Mouse (Mus musculus) neural tube, embryonic 14.5 days (tissue): ENCODE data around the gene Htr5a. TPM values are rescaled to one million over a fixed set of nuclear protein-coding genes. Genes with fewer than 3 reads are reported as not detected.

ENCODE experiments used
- ATAC-seq: fragments of 200-750 bp; cut with Nextera tagmentation; 2 replicates; pipeline ENCODE4 v1.8.0; 2017; ENCODE audit warnings: low read depth, mild to moderate bottlenecking, moderate TSS enrichment, moderate library complexity
- H3K27ac ChIP-seq: fragments of 300-500 bp; sonication (generic); 2 replicates; pipeline ENCODE4 v1.5.1; 2014; ENCODE audit warnings: low read depth, mild to moderate bottlenecking, control low read depth, low read length, moderate library complexity, mixed read lengths
- H3K27me3 ChIP-seq: fragments of 300-500 bp; sonication (generic); 2 replicates; pipeline ENCODE4 v1.6.1; 2014; ENCODE audit warnings: low read length; ENCODE audit not compliant: control insufficient read depth, insufficient read depth
- H3K36me3 ChIP-seq: fragments of 300-500 bp; sonication (generic); 2 replicates; pipeline ENCODE4 v1.6.1; 2014; ENCODE audit warnings: low read length, mixed read lengths; ENCODE audit not compliant: control insufficient read depth, insufficient read depth
- H3K4me1 ChIP-seq: fragments of 300-500 bp; sonication (generic); 2 replicates; pipeline ENCODE4 v1.6.1; 2014; ENCODE audit warnings: low read length; ENCODE audit not compliant: control insufficient read depth, insufficient read depth
- H3K4me2 ChIP-seq: fragments of 300-500 bp; sonication (generic); 2 replicates; pipeline ENCODE4 v1.6.1; 2014; ENCODE audit warnings: mild to moderate bottlenecking, low read depth, low read length, control low read depth
- H3K4me3 ChIP-seq: fragments of 300-500 bp; sonication (generic); 2 replicates; pipeline ENCODE4 v1.5.1; 2014; ENCODE audit warnings: low read depth, low read length, control low read depth, mixed read lengths
- H3K9ac ChIP-seq: fragments of 300-500 bp; sonication (generic); replicated peaks from 2 replicates; pipeline ENCODE4 v1.6.1; 2014; ENCODE audit warnings: low read depth, mild to moderate bottlenecking, control low read depth, low read length, mixed read lengths
- H3K9me3 ChIP-seq: fragments of 300-500 bp; sonication (generic); 2 replicates; pipeline ENCODE4 v1.6.1; 2016; ENCODE audit warnings: low read length; ENCODE audit not compliant: control insufficient read depth
- WGBS: fragments of 180-500 bp; shearing (Covaris S2); extraction: QIAGEN DNeasy Blood & Tissue Kit; methylation state at CpG from one replicate; pipeline ENCODE4 v1.1.7; 2014; 5-methylcytosine and 5-hydroxymethylcytosine counted together
- polyA plus RNA-seq: library from polyadenylated mRNA; unstranded; fragments of >200 nt; fragmentation: Nextera tagmentation; extraction: Ambion mirVana; gene quantifications from 2 replicates; pipeline ENCODE4 v1.2.1, GENCODE M21; 2014

Gene Htr5a
- polyA plus RNA-seq, 1 experiment from 2014 or later = 1.6 TPM

- Histone ChIP-seq H3K36me3 (no peaks in the 10 kb centered on the region), H3K9me3 (no peaks in the 10 kb centered on the region), H3K27ac (no peak overlapping the region), H3K9ac (no peak overlapping the region), H3K27me3 (0 out of 2 replicates have a peak, but pooled peaks cover 2% of the 10 kb centered on the region), H3K4me2 (no peak overlapping the region), H3K4me3 (no peak overlapping the region), H3K4me1 (no peaks in the 10 kb centered on the region)
- no peak for ATAC-seq
- 31% methylated on average over 4 of the region's 4 CpGs for WGBS
Measured at GRCm38 (mm10) chr5:27838061-27838460, 3.9 kb upstream of the Htr5a start.

- Histone ChIP-seq H3K4me1 (no peaks in the 10 kb centered on the region), H3K27ac (no peak overlapping the region), H3K9ac (no peak overlapping the region; the same call in 1 of the 2 replicates), H3K27me3 (0 out of 2 replicates have a peak, but pooled peaks cover 2% of the 10 kb centered on the region), H3K36me3 (no peaks in the 10 kb centered on the region), H3K9me3 (no peaks in the 10 kb centered on the region), H3K4me2 (peak overlapping the region; percentile 56; the same call in 1 of the 2 replicates), H3K4me3 (peak overlapping the region; percentile 41; the same call in 1 of the 2 replicates)
- ATAC-seq = peak; percentile 44; the same call in 1 of the 2 replicates
- WGBS = 67% methylated on average over 28 of the region's 28 CpGs
Measured at GRCm38 (mm10) chr5:27842671-27843320, 847 bp downstream of the Htr5a start.

- no peak overlapping the region for H3K27ac ChIP-seq
- no peak overlapping the region for H3K4me3 ChIP-seq
- H3K27me3 ChIP-seq = 0 out of 2 replicates have a peak, but pooled peaks cover 2% of the 10 kb centered on the region
- H3K36me3 ChIP-seq = no peaks in the 10 kb centered on the region
- no peaks in the 10 kb centered on the region for H3K9me3 ChIP-seq
- 44% methylated on average over 5 of the region's 5 CpGs for WGBS
- H3K9ac ChIP-seq = no peak overlapping the region
- H3K4me1 ChIP-seq = no peaks in the 10 kb centered on the region
- H3K4me2 ChIP-seq = no peak overlapping the region
- ATAC-seq = no peak
Measured at GRCm38 (mm10) chr5:27846979-27847378, 5.0 kb downstream of the Htr5a start.

GRCm38 (mm10) chr5:27854290-27854689, 12.3 kb downstream of the Htr5a start:
- no peak overlapping the region for H3K4me2 ChIP-seq
- no peaks in the 10 kb centered on the region for H3K27me3 ChIP-seq
- no peaks in the 10 kb centered on the region for H3K36me3 ChIP-seq
- no peaks in the 10 kb centered on the region for H3K4me1 ChIP-seq
- H3K4me3 ChIP-seq = no peak overlapping the region
- H3K27ac ChIP-seq = no peak overlapping the region
- 71% methylated on average over 1 of the region's 1 CpGs for WGBS
- H3K9ac ChIP-seq = no peak overlapping the region
- H3K9me3 ChIP-seq = no peaks in the 10 kb centered on the region
- ATAC-seq = no peak

GRCm38 (mm10) chr5:27855726-27856125, 13.8 kb downstream of the Htr5a start:
- H3K4me3 ChIP-seq = no peak overlapping the region
- H3K9me3 ChIP-seq = no peaks in the 10 kb centered on the region
- no peaks in the 10 kb centered on the region for H3K27me3 ChIP-seq
- no peaks in the 10 kb centered on the region for H3K4me1 ChIP-seq
- H3K27ac ChIP-seq = no peak overlapping the region
- WGBS = 87% methylated on average over 2 of the region's 2 CpGs
- ATAC-seq = no peak
- no peak overlapping the region for H3K4me2 ChIP-seq
- no peak overlapping the region for H3K9ac ChIP-seq
- H3K36me3 ChIP-seq = no peaks in the 10 kb centered on the region

GRCm38 (mm10) chr5:27873240-27874082, 31.5 kb downstream of the Htr5a start:
- Histone ChIP-seq H3K4me3 (no peak overlapping the region), H3K27ac (peak overlapping the region; percentile 18), H3K4me2 (no peak overlapping the region), H3K4me1 (peaks cover 8% of the 10 kb centered on the region; the same call in 1 of the 2 replicates), H3K9ac (no peak overlapping the region), H3K27me3 (no peaks in the 10 kb centered on the region), H3K9me3 (no peaks in the 10 kb centered on the region), H3K36me3 (no peaks in the 10 kb centered on the region)
- peak; percentile 93 for ATAC-seq
- WGBS = 27% methylated on average over 8 of the region's 8 CpGs

- no peaks in the 10 kb centered on the region for H3K36me3 ChIP-seq
- H3K9me3 ChIP-seq = no peaks in the 10 kb centered on the region
- H3K4me1 ChIP-seq = peaks cover 8% of the 10 kb centered on the region; the same call in 1 of the 2 replicates
- H3K9ac ChIP-seq = no peak overlapping the region
- H3K27me3 ChIP-seq = no peaks in the 10 kb centered on the region
- H3K4me3 ChIP-seq = no peak overlapping the region
- 80% methylated on average over 5 of the region's 5 CpGs for WGBS
- H3K27ac ChIP-seq = 0 out of 2 replicates have a peak overlapping the region, but pooled peaks have one; percentile 1
- ATAC-seq = no peak
- no peak overlapping the region for H3K4me2 ChIP-seq
Measured at GRCm38 (mm10) chr5:27874211-27874610, 32.3 kb downstream of the Htr5a start.

- no peak for ATAC-seq
- 64% methylated on average over 4 of the region's 4 CpGs for WGBS
Measured at GRCm38 (mm10) chr5:27875341-27876105, 33.6 kb downstream of the Htr5a start.

More at GRCm38 (mm10) chr5:27875341-27876105, 33.6 kb downstream of the Htr5a start:
- Histone ChIP-seq H3K9me3 (no peaks in the 10 kb centered on the region), H3K36me3 (no peaks in the 10 kb centered on the region), H3K4me3 (no peak overlapping the region), H3K9ac (no peak overlapping the region), H3K27ac (no peak overlapping the region), H3K4me2 (no peak overlapping the region), H3K4me1 (peaks cover 8% of the 10 kb centered on the region; the same call in 1 of the 2 replicates), H3K27me3 (no peaks in the 10 kb centered on the region)
